In genomic region chr13:63305160-63306011, GRCm38 (mm10) we compare ENCODE assay signal across 8 mouse cellular contexts.
DNase-seq lines count a peak whose midpoint lies in the region; ATAC-seq and TF ChIP-seq lines count a peak whose summit lies in the region.

No protein-coding gene starts in this region.

- intact Hi-C loops in left cerebral cortex, adult 2 months (cut with DNase I), result no loop called here
- intact Hi-C loops in left cerebral cortex, postnatal 14 days (cut with DNase I), result no loop called here

- peaks cover 46% of the 10 kb centered on the region for H3K36me3 ChIP-seq in embryonic facial prominence, embryonic 14.5 days (ENCODE audit: control insufficient read depth, insufficient read depth, low read length)
- peaks cover 17% of the 10 kb centered on the region; the same call in 1 of the 2 replicates for H3K36me3 ChIP-seq in stomach, embryonic 16.5 days (ENCODE audit: control insufficient read depth, insufficient read depth, low read length)

- no peaks in the 10 kb centered on the region for H3K27me3 ChIP-seq in embryonic facial prominence, embryonic 14.5 days (replicated peaks; ENCODE audit: control insufficient read depth, insufficient read depth, low read length)
- no peaks in the 10 kb centered on the region for H3K27me3 ChIP-seq in stomach, embryonic 16.5 days (ENCODE audit: control insufficient read depth, insufficient read depth, low read length)

- no peaks in the 10 kb centered on the region for H3K4me1 ChIP-seq in embryonic facial prominence, embryonic 14.5 days (ENCODE audit: control insufficient read depth, insufficient read depth, low read length)
- peaks cover 19% of the 10 kb centered on the region for H3K4me1 ChIP-seq in stomach, embryonic 16.5 days (ENCODE audit: control insufficient read depth, insufficient read depth, low read length)

- TF ChIP-seq CTCF in left cerebral cortex, adult 2 months (IDR thresholded peaks at IDR 0.05), result no peak

- peak; percentile 50 to 79 for DNase-seq in adrenal gland, adult (ENCODE audit: inconsistent age in 2 of 2, low spot score in 1 of 2)
- DNase-seq in adrenal gland, postnatal 25 days, result no peak
- DNase-seq in left cerebral cortex, adult 2 months (ENCODE audit: extremely low spot score in 1 of 2, low spot score in 2 of 2), result no peak
- DNase-seq in left cerebral cortex, postnatal 14 days (ENCODE audit: low spot score in 2 of 2), result no peak
- DNase-seq in embryonic facial prominence, embryonic 14.5 days (ENCODE audit: low spot score), result no peak
- DNase-seq in kidney, postnatal 4 days, result peak; percentile 57 to 69
- no peak for DNase-seq in thymus, adult 18-20 months

- peak; percentile 10; the same call in 1 of the 2 replicates for ATAC-seq in embryonic facial prominence, embryonic 14.5 days (ENCODE audit: low read depth)
- ATAC-seq in stomach, embryonic 16.5 days (ENCODE audit: insufficient read depth, low FRiP score), result peak; percentile 16; the same call in 1 of the 2 replicates

- H3K4me3 ChIP-seq in left cerebral cortex, adult 2 months, result no peak overlapping the region
- H3K4me3 ChIP-seq in embryonic facial prominence, embryonic 14.5 days (ENCODE audit: low read depth, low read length), result no peak overlapping the region
- H3K4me3 ChIP-seq in stomach, embryonic 16.5 days (replicated peaks; ENCODE audit: low read length), result no peak overlapping the region

- 69% methylated on average over 16 of the region's 16 CpGs for WGBS in embryonic facial prominence, embryonic 14.5 days
- 59% methylated on average over 16 of the region's 16 CpGs for WGBS in stomach, embryonic 16.5 days

- no peak overlapping the region for H3K4me2 ChIP-seq in embryonic facial prominence, embryonic 14.5 days (ENCODE audit: low read depth, low read length)
- H3K4me2 ChIP-seq in stomach, embryonic 16.5 days (ENCODE audit: low read depth, low read length), result no peak overlapping the region

- no peak overlapping the region for H3K9ac ChIP-seq in embryonic facial prominence, embryonic 14.5 days (ENCODE audit: low read depth, low read length)
- peak overlapping the region; percentile 18; the same call in 1 of the 2 replicates for H3K9ac ChIP-seq in stomach, embryonic 16.5 days (ENCODE audit: low read length)

- peak overlapping the region; percentile 54 for H3K27ac ChIP-seq in left cerebral cortex, adult 2 months
- no peak overlapping the region; the same call in 1 of the 2 replicates for H3K27ac ChIP-seq in embryonic facial prominence, embryonic 14.5 days (replicated peaks; ENCODE audit: low read depth, low read length)
- peak overlapping the region; percentile 28 for H3K27ac ChIP-seq in stomach, embryonic 16.5 days (ENCODE audit: low read length)

- H3K9me3 ChIP-seq in embryonic facial prominence, embryonic 14.5 days (ENCODE audit: control insufficient read depth, low read length), result no peaks in the 10 kb centered on the region
- H3K9me3 ChIP-seq in stomach, embryonic 16.5 days (replicated peaks; ENCODE audit: control insufficient read depth, low read length), result no peaks in the 10 kb centered on the region

Comparison
In these comparisons a context has a peak if more than half of its experiments do, and no peak if none do; other contexts are left out.
1. DNase-seq: peak in adrenal gland, adult (2 of 2) and kidney, postnatal 4 days (2 of 2); none in adrenal gland, postnatal 25 days (single experiment), left cerebral cortex, adult 2 months (0 of 2), left cerebral cortex, postnatal 14 days (0 of 2), embryonic facial prominence, embryonic 14.5 days (single experiment) and thymus, adult 18-20 months (0 of 2).